Mouse (Mus musculus) mouse trophoblast stem cell (cell line): ENCODE results near the gene Klk1b5.
"Not testable (repeated sequence)": the region's sequence is repeated elsewhere in the genome, so short reads cannot be mapped to it uniquely, and the experiment has no call there.

Experiments
- in situ Hi-C, 2 experiments: fragments of 300-500 bp; cut with MseI, MboI; formaldehyde crosslinking; loops; 2 replicates in 1 of 2; 3 replicates in 1 of 2; pipeline ENCODE4 v1.15.1; 2025

Klk1b5 gene

GRCm38 (mm10) chr7:44215645-44216044, at the start of gene Klk1b5:
Klk1b5 (plus strand) TSS chr7:44215945.
- in situ Hi-C loops = no loop called here

GRCm38 (mm10) chr7:44179299-44180045, 36.3 kb upstream of the Klk1b5 start:
- in situ Hi-C loops = no loop called here

- in situ Hi-C loops = not testable (repeated sequence)
Measured at GRCm38 (mm10) chr7:44186516-44186915, 29.2 kb upstream of the Klk1b5 start.

GRCm38 (mm10) chr7:44187936-44188335, 27.8 kb upstream of the Klk1b5 start, which contains the start of gene Klk1b24:
Klk1b24 (plus strand) TSS chr7:44188236.
- in situ Hi-C loops = not testable (repeated sequence)

- in situ Hi-C loops = not testable (repeated sequence)
Measured at GRCm38 (mm10) chr7:44193466-44193865, 22.3 kb upstream of the Klk1b5 start.

GRCm38 (mm10) chr7:44197891-44198290, 17.9 kb upstream of the Klk1b5 start, which contains the start of gene Klk1b3:
Klk1b3 (plus strand) TSS chr7:44198191.
- in situ Hi-C loops = no loop called here

- in situ Hi-C loops = not testable (repeated sequence)
Measured at GRCm38 (mm10) chr7:44207135-44207534, 8.6 kb upstream of the Klk1b5 start, which contains the start of gene Klk1b4. Klk1b4 (plus strand) TSS chr7:44207435.

GRCm38 (mm10) chr7:44208307-44208706, 7.4 kb upstream of the Klk1b5 start:
- in situ Hi-C loops = no loop called here

- in situ Hi-C loops = not testable (repeated sequence)
Measured at GRCm38 (mm10) chr7:44221601-44222000, 5.9 kb downstream of the Klk1b5 start.

GRCm38 (mm10) chr7:44222335-44222734, 6.6 kb downstream of the Klk1b5 start:
- in situ Hi-C loops = not testable (repeated sequence)

GRCm38 (mm10) chr7:44225076-44225475, 9.3 kb downstream of the Klk1b5 start, which contains the start of gene Klk1:
Klk1 (plus strand) TSS chr7:44225360.
- in situ Hi-C loops = no loop called here

- in situ Hi-C loops = no loop called here
Measured at GRCm38 (mm10) chr7:44235909-44236308, 20.2 kb downstream of the Klk1b5 start, which contains the start of gene Gm36864. Gm36864 (plus strand) TSS chr7:44236177.

GRCm38 (mm10) chr7:44239913-44240312, 24.2 kb downstream of the Klk1b5 start:
- in situ Hi-C loops = no loop called here

- in situ Hi-C loops = no loop called here
Measured at GRCm38 (mm10) chr7:44240712-44241111, 25.0 kb downstream of the Klk1b5 start.

GRCm38 (mm10) chr7:44241163-44241562, 25.4 kb downstream of the Klk1b5 start:
- in situ Hi-C loops = no loop called here

GRCm38 (mm10) chr7:44244080-44244479, 28.3 kb downstream of the Klk1b5 start:
- in situ Hi-C loops = no loop called here

GRCm38 (mm10) chr7:44246055-44246983, 30.6 kb downstream of the Klk1b5 start, which contains the start of the genes 1700028J19Rik and 2410002F23Rik:
1700028J19Rik (minus strand) TSS chr7:44246695.
2410002F23Rik (plus strand) TSS chr7:44246722.
- in situ Hi-C loops = no loop called here

GRCm38 (mm10) chr7:44246984-44247470, 31.3 kb downstream of the Klk1b5 start:
- in situ Hi-C loops = no loop called here

- in situ Hi-C loops = no loop called here
Measured at GRCm38 (mm10) chr7:44247971-44248370, 32.2 kb downstream of the Klk1b5 start.

GRCm38 (mm10) chr7:44249248-44249647, 33.5 kb downstream of the Klk1b5 start:
- in situ Hi-C loops = no loop called here

- in situ Hi-C loops = not testable (repeated sequence)
Measured at GRCm38 (mm10) chr7:44250732-44251275, 35.1 kb downstream of the Klk1b5 start.
